In genomic region chr3:59702614-59703110, GRCm38 (mm10) we compare ENCODE assay signal across 36 mouse cellular contexts. TPM values are rescaled to one million over a fixed set of nuclear protein-coding genes. Genes with fewer than 3 reads are reported as not detected.
DNase-seq lines count a peak whose midpoint lies in the region; ATAC-seq and TF ChIP-seq lines count a peak whose summit lies in the region.
"Had no signal": no experiment of that assay in that cellular context is flagged by ENCODE, and none has a peak within 500 bp of the region (broad histone marks: within the 10 kb centered on the region; RNA-seq: fewer than 3 reads in every experiment).

No protein-coding gene starts in this region.

- peak; percentile 68 for ATAC-seq in inflammation-experienced regulatory T-cells, adult 6 months
- ATAC-seq in kidney, embryonic 16.5 days (ENCODE audit: low FRiP score, low TSS enrichment), result no peak
- ATAC-seq in intestine, postnatal 0 days, result no peak
- ATAC-seq: forebrain, embryonic 15.5 days; hindbrain, embryonic 16.5 days; Patski had no signal

- peak; percentile 33 for DNase-seq in thymus, postnatal 0 days (ENCODE audit: low spot score)
- DNase-seq in thymus, postnatal 25 days, result no peak
- peak; percentile 19 for DNase-seq in T-cell, adult 2 months (ENCODE audit: low spot score)
- no peak for DNase-seq in hindbrain, embryonic 10.5 days (ENCODE audit: low spot score)
- DNase-seq: adrenal gland, adult 8-10 months; adrenal gland, postnatal 25 days; B cell, adult 2 months; cerebellum, adult 11-12 months; cerebellum, adult 8-10 months; cerebellum, postnatal 10 days; cerebellum, postnatal 36 days; embryo, embryonic 11 days; gastrocnemius, postnatal 10 days; gastrocnemius, postnatal 36 days; heart, adult 2 months; heart, postnatal 14 days; heart, postnatal 4 days had no signal

- WGBS in kidney, embryonic 16.5 days, result 93% methylated on average over 1 of the region's 1 CpGs
- 97% methylated on average over 1 of the region's 1 CpGs for WGBS in intestine, postnatal 0 days
- 92% methylated on average over 1 of the region's 1 CpGs for WGBS in hindbrain, embryonic 10.5 days

- H3K27ac ChIP-seq in kidney, embryonic 16.5 days (ENCODE audit: low read length), result no peak overlapping the region
- H3K27ac ChIP-seq in intestine, postnatal 0 days (ENCODE audit: low read depth, low read length), result no peak overlapping the region
- no peak overlapping the region for H3K27ac ChIP-seq in hindbrain, embryonic 10.5 days
- H3K27ac ChIP-seq: embryonic facial prominence, embryonic 10.5 days; embryonic facial prominence, embryonic 13.5 days; forebrain, embryonic 12.5 days; forebrain, embryonic 15.5 days; heart, adult 2 months; heart, embryonic 10.5 days; heart, embryonic 13.5 days; hindbrain, embryonic 12.5 days had no signal

- H3K4me3 ChIP-seq in kidney, embryonic 16.5 days (ENCODE audit: low read length), result no peak overlapping the region
- H3K4me3 ChIP-seq in intestine, postnatal 0 days (ENCODE audit: low read depth, low read length), result no peak overlapping the region
- H3K4me3 ChIP-seq in hindbrain, embryonic 10.5 days, result no peak overlapping the region
- H3K4me3 ChIP-seq: embryonic facial prominence, embryonic 10.5 days; embryonic facial prominence, embryonic 13.5 days; erythroblast, embryonic 14.5 days; forebrain, embryonic 12.5 days; forebrain, embryonic 15.5 days; heart, adult 2 months; heart, embryonic 10.5 days; heart, embryonic 13.5 days; hindbrain, embryonic 12.5 days had no signal

- no peaks in the 10 kb centered on the region for H3K9me3 ChIP-seq in kidney, embryonic 16.5 days (ENCODE audit: low read length)
- H3K9me3 ChIP-seq in intestine, postnatal 0 days (ENCODE audit: control insufficient read depth), result no peaks in the 10 kb centered on the region
- H3K9me3 ChIP-seq in hindbrain, embryonic 10.5 days, result no peaks in the 10 kb centered on the region
- H3K9me3 ChIP-seq: embryonic facial prominence, embryonic 10.5 days; embryonic facial prominence, embryonic 13.5 days; forebrain, embryonic 12.5 days; forebrain, embryonic 15.5 days; G1E; heart, embryonic 10.5 days; heart, embryonic 13.5 days; hindbrain, embryonic 12.5 days had no signal

- H3K27me3 ChIP-seq in kidney, embryonic 16.5 days (ENCODE audit: insufficient read depth, low read length), result no peaks in the 10 kb centered on the region
- H3K27me3 ChIP-seq in intestine, postnatal 0 days (replicated peaks; ENCODE audit: control insufficient read depth, insufficient read depth, low read length), result no peaks in the 10 kb centered on the region
- no peaks in the 10 kb centered on the region for H3K27me3 ChIP-seq in hindbrain, embryonic 10.5 days (ENCODE audit: insufficient read depth, poor library complexity, severe bottlenecking)
- H3K27me3 ChIP-seq: CH12.LX; embryonic facial prominence, embryonic 13.5 days; forebrain, embryonic 12.5 days; forebrain, embryonic 15.5 days; heart, embryonic 13.5 days; hindbrain, embryonic 12.5 days; Patski had no signal

- no peaks in the 10 kb centered on the region for H3K36me3 ChIP-seq in kidney, embryonic 16.5 days (ENCODE audit: insufficient read depth, low read length)
- H3K36me3 ChIP-seq in intestine, postnatal 0 days (ENCODE audit: control insufficient read depth, insufficient read depth), result no peaks in the 10 kb centered on the region
- no peaks in the 10 kb centered on the region for H3K36me3 ChIP-seq in hindbrain, embryonic 10.5 days
- H3K36me3 ChIP-seq: embryonic facial prominence, embryonic 10.5 days; embryonic facial prominence, embryonic 13.5 days; forebrain, embryonic 12.5 days; forebrain, embryonic 15.5 days; G1E; heart, embryonic 10.5 days; heart, embryonic 13.5 days; hindbrain, embryonic 12.5 days had no signal

- no peak overlapping the region for H3K9ac ChIP-seq in kidney, embryonic 16.5 days (replicated peaks; ENCODE audit: low read length)
- no peak overlapping the region for H3K9ac ChIP-seq in intestine, postnatal 0 days (ENCODE audit: low read depth, low read length)
- H3K9ac ChIP-seq: embryonic facial prominence, embryonic 13.5 days; forebrain, embryonic 12.5 days; forebrain, embryonic 15.5 days; heart, embryonic 13.5 days; hindbrain, embryonic 12.5 days had no signal

- TF ChIP-seq CTCF in intestine, postnatal 0 days (IDR thresholded peaks at IDR 0.05; ENCODE audit: low read depth), result no peak

- no peak overlapping the region for H3K4me2 ChIP-seq in kidney, embryonic 16.5 days (replicated peaks; ENCODE audit: low read depth, low read length)
- H3K4me2 ChIP-seq in intestine, postnatal 0 days (replicated peaks; ENCODE audit: low read depth), result no peak overlapping the region
- H3K4me2 ChIP-seq: embryonic facial prominence, embryonic 13.5 days; forebrain, embryonic 12.5 days; forebrain, embryonic 15.5 days; heart, embryonic 13.5 days; hindbrain, embryonic 12.5 days had no signal

- no peaks in the 10 kb centered on the region for H3K4me1 ChIP-seq in kidney, embryonic 16.5 days (ENCODE audit: insufficient read depth, low read length)
- no peaks in the 10 kb centered on the region for H3K4me1 ChIP-seq in intestine, postnatal 0 days (replicated peaks; ENCODE audit: control insufficient read depth, insufficient read depth, low read length)
- no peaks in the 10 kb centered on the region for H3K4me1 ChIP-seq in hindbrain, embryonic 10.5 days (replicated peaks)
- H3K4me1 ChIP-seq: embryonic facial prominence, embryonic 10.5 days; embryonic facial prominence, embryonic 13.5 days; forebrain, embryonic 12.5 days; forebrain, embryonic 15.5 days; heart, embryonic 10.5 days; heart, embryonic 13.5 days; hindbrain, embryonic 12.5 days had no signal

RNA-seq across cellular contexts. Expression of gene Gm5538, which starts 26.9 kb away (rescaled TPM):
- polyA plus RNA-seq in thymus, postnatal 0 days (2015; fragmentation: Nextera tagmentation; extraction: Ambion mirVana), result not detected in 2 replicates
- polyA plus RNA-seq in inflammation-experienced regulatory T-cells, adult 6 months (2017; shearing (Covaris generic)), result not detected
- polyA plus RNA-seq in kidney, embryonic 16.5 days (2015; fragmentation: Nextera tagmentation; extraction: Ambion mirVana), result not detected in 2 replicates
- not detected in 2 replicates for polyA plus RNA-seq in intestine, postnatal 0 days (2015; fragmentation: Nextera tagmentation; extraction: Ambion mirVana)
- not detected in 2 replicates for polyA plus RNA-seq in hindbrain, embryonic 10.5 days (2016; fragmentation: Nextera tagmentation; extraction: Ambion mirVana)
- polyA plus RNA-seq: brain, embryonic 14.5 days; cortical plate, adult 2 months; embryonic facial prominence, embryonic 10.5 days; embryonic facial prominence, embryonic 13.5 days; erythroblast, embryonic 14.5 days; forebrain, embryonic 12.5 days; forebrain, embryonic 15.5 days; G1E; heart, adult 2 months; heart, embryonic 10.5 days; heart, embryonic 13.5 days; heart, embryonic 16.5 days; hindbrain, embryonic 12.5 days; hindbrain, embryonic 16.5 days; intestine, embryonic 14.5 days; Patski had no signal

Comparison
In these comparisons a context has a peak if more than half of its experiments do, and no peak if none do; other contexts are left out.
1. DNase-seq: peak in thymus, postnatal 0 days (single experiment) and T-cell, adult 2 months (single experiment); none in thymus, postnatal 25 days (single experiment) and hindbrain, embryonic 10.5 days (single experiment).